Mouse (Mus musculus): ENCODE results near the gene Slc36a3.

DNA sequence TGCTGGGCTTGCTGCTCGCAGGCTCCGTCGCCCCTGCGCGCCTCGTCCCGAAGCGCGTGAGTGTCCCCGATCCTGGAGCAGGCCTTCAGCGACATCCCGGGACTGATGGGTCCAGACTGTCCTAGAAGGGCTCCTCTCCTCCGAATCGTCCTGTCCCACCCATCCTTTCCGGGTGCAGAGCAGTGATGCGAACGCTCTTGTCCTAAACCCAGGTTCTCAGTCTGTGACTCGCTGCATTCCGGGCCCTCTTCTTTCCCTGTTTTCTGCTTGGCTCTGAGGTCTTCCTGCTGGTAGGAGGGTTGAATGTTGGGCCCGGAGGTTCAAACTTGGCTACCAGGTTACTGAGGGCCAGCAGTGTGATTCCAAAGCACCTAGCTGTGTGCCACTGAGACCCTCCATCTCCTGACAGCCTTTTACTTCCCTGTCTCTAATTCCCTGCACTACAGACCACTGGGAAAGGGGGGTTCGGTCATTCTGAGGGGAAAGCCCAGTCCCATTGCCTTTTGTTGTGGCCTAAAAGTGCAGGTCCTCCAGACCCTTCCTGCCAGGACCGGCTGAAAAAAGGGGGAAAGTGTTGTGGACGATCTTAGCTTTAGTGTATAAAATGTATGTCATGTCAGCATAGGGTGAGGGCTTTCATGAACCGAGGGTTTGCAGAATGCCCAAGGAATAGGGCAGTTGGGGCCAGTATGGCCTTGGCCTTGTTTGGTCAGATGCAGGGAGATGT is 53.2 kb downstream of the Slc36a3 start:
- TF ChIP-seq POLR2A (IDR thresholded peaks at IDR 0.05; ENCODE audit: borderline replicate concordance, low read depth, low read length) (no peak), CTCF (IDR thresholded peaks at IDR 0.05; ENCODE audit: low read depth, low read length) (no peak)

Measured in bone marrow macrophage, adult 2 months (primary cell).